Mouse (Mus musculus): ENCODE data around the gene Gtf2ird2.

- TF ChIP-seq CTCF (IDR thresholded peaks at IDR 0.05; ENCODE audit: low read depth, low read length) = no peak
- no peak for TF ChIP-seq POLR2A (IDR thresholded peaks at IDR 0.05; ENCODE audit: extremely low read depth, insufficient read depth, low read length)
Observed at GRCm38 (mm10) chr5:134234205-134234604, 50.4 kb downstream of the Gtf2ird2 start.
